Mouse (Mus musculus) granulocyte monocyte progenitor cell, adult 5-6 weeks (primary cell): ENCODE measurements around the gene Cyth4. TPM values are rescaled to one million over a fixed set of nuclear protein-coding genes. Genes with fewer than 3 reads are reported as not detected.

Experiments
- ATAC-seq: replicated peaks from 2 replicates; pipeline ENCODE4 v1.8.0; 2016; ENCODE audit warnings: mild to moderate bottlenecking, moderate TSS enrichment, inconsistent platforms; ENCODE audit not compliant: poor library complexity, severe bottlenecking
- total RNA-seq, 2 experiments: library from RNA; stranded (forward) in 1 of 2; stranded (reverse) in 1 of 2; fragments of 200-712, 200-1000 nt in 1 of 2; fragments of >200 nt in 1 of 2; fragmentation: Nextera tagmentation in 1 of 2; gene quantifications; 2 replicates each; pipeline ENCODE4 v1.2.3; 2014 to 2017

Cyth4 gene
- total RNA-seq, 2 experiments from 2014 or later, result 60.5 to 66.3 TPM

DNA sequence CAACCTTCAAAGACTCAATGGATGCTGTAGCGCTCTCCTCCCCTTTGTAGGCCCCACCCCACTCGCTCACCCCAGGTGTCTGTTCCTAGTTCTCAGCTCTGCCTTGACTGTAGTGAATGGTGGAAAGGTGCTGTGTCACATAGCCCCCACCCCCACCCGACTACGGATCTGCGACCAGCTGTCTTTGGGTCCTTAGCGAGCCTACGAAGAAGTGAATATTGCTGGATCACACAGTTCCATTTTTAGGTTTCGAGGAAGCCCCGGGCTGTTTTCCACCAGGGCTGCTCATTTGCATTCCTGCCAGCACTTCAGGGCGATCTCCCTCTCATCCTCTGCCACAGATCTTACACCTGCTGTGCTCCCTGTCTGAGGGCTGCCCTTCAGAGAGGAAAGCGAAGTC lies 13.5 kb upstream of the Cyth4 start:
- ATAC-seq, result no peak

GRCm38 (mm10) chr15:78585404-78585803 lies 11.4 kb upstream of the Cyth4 start:
- no peak for ATAC-seq

- ATAC-seq, result peak; percentile 43
Measured at GRCm38 (mm10) chr15:78587050-78587994, 9.5 kb upstream of the Cyth4 start.

DNA sequence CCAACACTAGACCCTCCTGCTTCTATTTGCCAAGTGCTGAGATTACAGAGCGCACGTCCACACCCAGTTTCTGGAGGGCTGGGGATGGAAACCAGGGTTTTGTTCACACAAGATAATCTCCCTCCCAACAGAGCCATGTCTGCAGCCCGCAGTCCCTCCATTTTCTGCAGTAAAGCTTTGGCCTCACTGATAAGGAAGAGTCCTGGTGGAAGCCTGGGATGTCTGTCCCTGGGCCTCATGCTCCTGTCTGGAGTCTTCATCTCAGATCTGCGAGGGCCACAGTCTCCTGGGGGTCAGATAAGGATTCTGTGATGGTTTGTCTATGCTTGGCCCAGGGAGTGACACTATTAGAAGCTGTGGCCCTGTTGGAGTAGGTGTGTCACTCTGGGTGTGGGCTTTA lies 8.8 kb upstream of the Cyth4 start:
- no peak for ATAC-seq

DNA sequence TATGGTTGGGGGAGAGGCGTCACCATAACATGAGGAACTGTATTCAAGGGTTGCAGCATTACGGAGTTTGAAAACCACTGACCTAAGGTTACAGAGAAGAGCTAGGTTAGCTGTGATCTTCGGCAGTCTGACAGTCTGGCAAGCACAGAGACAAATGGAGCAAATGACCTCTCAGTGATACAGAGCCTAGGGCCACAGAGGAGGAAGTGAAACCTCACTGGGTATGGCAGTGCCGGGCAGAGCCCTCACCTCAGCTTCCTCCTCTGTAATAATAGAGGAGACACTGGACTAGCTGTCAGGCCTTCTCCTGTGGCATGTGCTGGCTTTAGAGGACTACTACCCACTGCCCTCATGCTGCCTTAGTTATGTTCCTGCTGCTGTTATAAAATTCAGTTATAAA lies 7.9 kb upstream of the Cyth4 start:
- peak; percentile 86 for ATAC-seq

- no peak for ATAC-seq
Measured at GRCm38 (mm10) chr15:78589936-78590335, 6.9 kb upstream of the Cyth4 start.

- no peak for ATAC-seq
Measured at GRCm38 (mm10) chr15:78590785-78591184, 6.1 kb upstream of the Cyth4 start.

- ATAC-seq, result peak; percentile 58
Measured at GRCm38 (mm10) chr15:78591680-78592451, 5.0 kb upstream of the Cyth4 start.

GRCm38 (mm10) chr15:78592452-78592968 lies 4.3 kb upstream of the Cyth4 start:
- ATAC-seq, result no peak

- no peak for ATAC-seq
Measured at GRCm38 (mm10) chr15:78593896-78594425, 2.9 kb upstream of the Cyth4 start.

GRCm38 (mm10) chr15:78594831-78595230 lies 2.0 kb upstream of the Cyth4 start:
- no peak for ATAC-seq

DNA sequence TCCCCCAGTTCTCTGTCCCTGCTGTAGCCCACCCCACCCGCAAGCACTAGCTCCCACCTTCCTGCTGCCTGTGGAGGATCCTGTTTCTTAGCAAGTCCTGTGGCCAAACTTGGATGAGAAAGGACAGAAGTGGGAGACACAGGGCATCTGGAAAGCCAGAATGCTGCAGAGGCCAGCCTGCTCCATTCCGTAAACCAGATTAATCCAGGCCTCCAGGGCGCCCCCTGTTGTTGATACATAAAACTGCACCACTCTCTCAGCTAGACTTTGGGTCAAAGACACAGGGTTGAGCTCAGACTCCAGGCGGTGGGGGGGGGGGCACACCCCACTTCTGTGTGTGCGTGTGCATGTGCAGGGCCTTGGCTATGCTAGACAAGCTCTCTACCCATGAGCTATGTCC lies 1.4 kb upstream of the Cyth4 start:
- no peak for ATAC-seq

DNA sequence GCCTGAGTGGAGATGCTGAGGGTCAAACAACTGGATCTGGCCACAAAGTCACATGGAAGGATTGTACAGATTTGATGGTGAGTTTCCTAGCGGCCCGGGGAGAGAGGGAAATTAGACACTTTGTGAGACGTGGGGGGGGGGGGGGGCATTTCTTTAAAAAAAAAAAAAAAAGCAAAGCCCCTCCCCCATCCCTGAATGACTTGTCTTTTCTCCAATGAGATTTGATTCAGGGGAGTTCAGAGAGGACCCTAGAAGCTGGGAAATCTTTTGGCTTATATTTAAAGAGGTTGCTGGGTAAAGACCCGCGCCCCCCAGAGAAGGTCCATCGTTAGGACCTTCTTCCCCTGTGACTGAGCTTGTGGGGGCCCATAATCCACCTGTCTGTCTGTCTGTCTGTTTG lies 343 bp upstream of the Cyth4 start:
- no peak for ATAC-seq

GRCm38 (mm10) chr15:78597729-78598128 lies 882 bp downstream of the Cyth4 start:
- ATAC-seq, result peak; percentile 43

DNA sequence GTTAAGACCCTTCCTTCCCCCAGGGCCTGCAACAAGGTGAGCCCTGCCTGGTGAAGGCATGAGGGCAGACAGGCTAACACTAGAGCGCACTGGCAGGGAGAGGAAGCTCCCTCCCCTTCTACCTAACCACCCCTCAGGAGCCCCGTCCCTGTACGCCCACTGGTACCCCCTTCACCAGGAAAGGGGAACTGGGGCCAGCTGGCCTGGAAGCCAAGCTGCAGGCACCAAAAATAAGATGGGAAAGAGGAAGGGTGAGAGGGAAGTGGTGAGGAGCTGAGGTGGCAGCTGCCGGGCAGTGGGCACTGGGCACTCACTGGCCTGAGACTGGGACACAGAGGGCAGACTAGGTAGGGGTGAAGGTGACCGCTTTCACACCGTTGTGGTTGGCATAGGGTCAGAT lies 2.3 kb downstream of the Cyth4 start:
- ATAC-seq, result peak; percentile 68

DNA sequence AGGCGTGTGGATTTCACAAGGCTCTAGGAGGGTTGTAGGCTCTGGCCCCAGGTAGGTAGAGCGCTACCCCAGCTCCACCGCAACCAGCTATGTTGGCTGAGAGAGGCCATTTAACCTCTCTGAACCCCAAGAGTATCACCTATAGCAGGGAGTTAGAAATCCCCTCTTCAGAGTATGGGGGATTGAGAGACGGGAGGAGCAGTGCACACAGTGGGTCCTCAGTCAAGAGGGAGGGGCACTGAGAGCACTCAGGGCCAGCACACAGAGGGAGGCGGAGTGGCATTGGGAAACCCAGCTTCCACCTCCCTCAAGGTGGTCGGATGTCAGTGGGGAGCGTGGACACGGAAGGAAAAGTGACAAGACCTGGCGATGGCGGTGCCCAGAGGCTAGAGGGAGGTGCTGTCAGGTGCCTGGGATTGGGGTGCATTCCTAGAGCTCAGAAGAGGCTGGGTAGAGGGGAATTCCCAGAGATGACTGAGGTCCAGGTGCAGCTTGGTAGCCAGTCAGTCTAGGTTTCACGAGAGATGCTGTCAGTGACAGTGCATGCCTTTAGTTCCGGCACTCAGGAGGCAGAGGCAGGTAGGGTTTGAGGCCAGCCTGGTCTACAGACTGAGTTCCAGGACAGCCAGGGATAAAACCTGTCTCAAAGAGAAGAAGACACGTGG lies 2.8 kb downstream of the Cyth4 start:
- ATAC-seq, result no peak

- no peak for ATAC-seq
Measured at GRCm38 (mm10) chr15:78601180-78601579, 4.3 kb downstream of the Cyth4 start.

DNA sequence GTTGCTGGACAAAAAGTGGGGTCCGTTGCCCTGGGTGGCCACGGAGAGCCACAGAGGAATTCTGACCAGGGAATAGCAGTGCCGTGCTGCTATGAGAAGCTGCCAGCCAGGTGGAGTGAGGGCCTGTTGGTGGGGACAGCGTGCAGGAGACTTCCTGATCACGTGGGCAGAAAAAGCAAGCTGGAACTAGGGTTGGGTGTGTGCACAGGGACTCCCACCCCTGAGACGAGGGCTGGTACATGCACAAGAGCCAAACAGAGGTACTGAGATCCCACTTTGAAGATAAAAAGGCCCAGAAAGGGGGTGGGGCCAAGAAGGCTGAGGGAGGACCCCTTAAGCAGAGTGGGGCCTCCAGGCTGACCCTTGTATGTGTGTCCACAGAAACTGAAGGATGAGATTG lies 7.4 kb downstream of the Cyth4 start:
- ATAC-seq, result no peak

GRCm38 (mm10) chr15:78605371-78605791 lies 8.5 kb downstream of the Cyth4 start:
- ATAC-seq, result no peak

GRCm38 (mm10) chr15:78606059-78606458 lies 9.2 kb downstream of the Cyth4 start:
- peak; percentile 20 for ATAC-seq
